8 mouse cellular contexts compared by ENCODE assay signal in the genomic region with DNA sequence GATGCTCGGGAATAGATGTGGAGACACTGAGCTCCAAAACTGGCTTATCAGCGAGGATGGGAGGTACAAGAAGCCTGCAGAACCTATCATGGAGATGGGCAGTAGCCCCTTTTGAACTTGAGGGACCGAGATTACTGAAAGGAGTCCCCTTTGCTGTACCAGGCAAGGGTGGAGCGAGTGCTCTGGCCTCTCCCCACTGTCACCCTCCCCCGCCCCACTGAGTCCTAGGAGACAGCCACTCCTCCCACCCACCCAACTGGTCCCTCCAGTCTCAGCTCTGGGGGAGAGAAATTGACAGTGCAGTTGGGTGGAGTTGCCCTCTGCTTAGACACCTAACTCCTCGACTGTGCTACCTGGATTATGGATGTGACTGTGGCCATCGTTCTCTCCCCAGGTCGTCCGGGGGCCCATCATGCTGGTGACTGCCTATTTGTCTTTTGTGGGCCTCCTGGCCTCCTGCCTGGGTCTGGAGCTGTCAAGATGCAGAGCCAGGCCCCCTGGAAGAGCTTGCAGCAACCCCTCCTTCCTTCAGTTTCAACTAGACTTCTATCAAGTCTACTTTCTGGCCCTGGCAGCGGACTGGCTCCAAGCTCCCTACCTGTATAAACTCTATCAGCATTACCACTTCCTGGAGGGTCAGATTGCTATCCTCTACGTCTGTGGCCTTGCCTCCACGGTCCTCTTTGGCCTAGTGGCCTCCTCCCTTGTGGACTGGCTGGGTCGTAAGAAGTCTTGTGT. TPM values are rescaled to one million over a fixed set of nuclear protein-coding genes. Genes with fewer than 3 reads are reported as not detected.
DNase-seq lines count a peak whose midpoint lies in the region; ATAC-seq and TF ChIP-seq lines count a peak whose summit lies in the region.

No protein-coding gene starts in this region.

- 28% methylated on average over 13 of the region's 13 CpGs for WGBS in heart, embryonic 11.5 days (ENCODE audit: insufficient replicate concordance)
- WGBS in limb, embryonic 11.5 days = 25% methylated on average over 13 of the region's 13 CpGs
- 32% methylated on average over 13 of the region's 13 CpGs for WGBS in neural tube, embryonic 14.5 days

- ATAC-seq in heart, embryonic 11.5 days (replicated peaks; ENCODE audit: insufficient number of reproducible peaks, low FRiP score, low TSS enrichment) = no peak; the same call in 1 of the 2 replicates
- 0 out of 2 replicates have a peak, but pooled peaks have one; percentile 7 for ATAC-seq in limb, embryonic 11.5 days (ENCODE audit: insufficient number of reproducible peaks, low FRiP score, low TSS enrichment, low read depth)
- ATAC-seq in neural tube, embryonic 14.5 days (ENCODE audit: low read depth) = peak; percentile 56; the same call in 1 of the 2 replicates

- no peaks in the 10 kb centered on the region for H3K9me3 ChIP-seq in heart, embryonic 11.5 days (replicated peaks; ENCODE audit: control insufficient read depth, low read length)
- no peaks in the 10 kb centered on the region for H3K9me3 ChIP-seq in ES-Bruce4 (replicated peaks; ENCODE audit: control insufficient read depth, insufficient read depth, low read length, poor library complexity, severe bottlenecking)
- no peaks in the 10 kb centered on the region for H3K9me3 ChIP-seq in limb, embryonic 11.5 days (ENCODE audit: control insufficient read depth, low read length)
- H3K9me3 ChIP-seq in neural tube, embryonic 14.5 days (ENCODE audit: control insufficient read depth, low read length) = no peaks in the 10 kb centered on the region

- no peak for TF ChIP-seq EP300 in ES-Bruce4 (IDR thresholded peaks at IDR 0.05; ENCODE audit: insufficient read depth, low read depth, low read length)

- peaks cover 11% of the 10 kb centered on the region for H3K4me1 ChIP-seq in heart, embryonic 11.5 days (ENCODE audit: control insufficient read depth, insufficient read depth, low read length)
- no peaks in the 10 kb centered on the region for H3K4me1 ChIP-seq in ES-Bruce4 (ENCODE audit: control insufficient read depth, insufficient read depth, low read length)
- H3K4me1 ChIP-seq in embryonic fibroblast, embryonic 13.5 days (ENCODE audit: control insufficient read depth, insufficient read depth, low read length) = no peaks in the 10 kb centered on the region
- peaks cover 7% of the 10 kb centered on the region for H3K4me1 ChIP-seq in limb, embryonic 11.5 days (ENCODE audit: control insufficient read depth, insufficient read depth, low read length)
- H3K4me1 ChIP-seq in neural tube, embryonic 14.5 days (ENCODE audit: control insufficient read depth, insufficient read depth, low read length) = peaks cover 9% of the 10 kb centered on the region

- no peak for TF ChIP-seq CTCF in ES-Bruce4 (IDR thresholded peaks at IDR 0.05; ENCODE audit: low read depth, low read length)
- no peak for TF ChIP-seq CTCF in embryonic fibroblast, embryonic 13.5 days (IDR thresholded peaks at IDR 0.05; ENCODE audit: borderline replicate concordance, insufficient read depth, low read length)

- H3K4me2 ChIP-seq in heart, embryonic 11.5 days = peak overlapping the region; percentile 97
- peak overlapping the region; percentile 73 for H3K4me2 ChIP-seq in limb, embryonic 11.5 days (ENCODE audit: low read depth, severe bottlenecking)
- peak overlapping the region; percentile 88 for H3K4me2 ChIP-seq in neural tube, embryonic 14.5 days (ENCODE audit: low read depth, low read length)

- TF ChIP-seq POLR2A in ES-Bruce4 (IDR thresholded peaks at IDR 0.05; ENCODE audit: insufficient read depth, low read length) = no peak
- TF ChIP-seq POLR2A in embryonic fibroblast, embryonic 13.5 days (IDR thresholded peaks at IDR 0.05; ENCODE audit: low read depth, low read length) = no peak; the same call in 1 of the 2 replicates

- H3K9ac ChIP-seq in heart, embryonic 11.5 days (ENCODE audit: low read depth, low read length) = peak overlapping the region; percentile 78
- H3K9ac ChIP-seq in ES-Bruce4 (ENCODE audit: low read depth, poor library complexity, severe bottlenecking) = peak overlapping the region; percentile 81
- H3K9ac ChIP-seq in limb, embryonic 11.5 days (ENCODE audit: low read length) = peak overlapping the region; percentile 78
- H3K9ac ChIP-seq in neural tube, embryonic 14.5 days (replicated peaks; ENCODE audit: low read depth, low read length) = peak overlapping the region; percentile 78

- intact Hi-C loops in heart, postnatal 25 days (cut with DNase I) = loop anchor here (1.0 to 2.0 kb wide), 2 partner anchors 33 to 41 kb away; no protein-coding TSS in a partner anchor
- intact Hi-C loops in left cerebral cortex, postnatal 36 days (cut with DNase I) = loop anchor here (2.0 to 5.0 kb wide), 2 partner anchors 33 to 37 kb away; no protein-coding TSS in a partner anchor

- H3K4me3 ChIP-seq in heart, embryonic 11.5 days (ENCODE audit: low read depth, low read length) = peak overlapping the region; percentile 91
- H3K4me3 ChIP-seq in ES-Bruce4 (ENCODE audit: low read depth, low read length) = peak overlapping the region; percentile 97
- peak overlapping the region; percentile 72 for H3K4me3 ChIP-seq in embryonic fibroblast, embryonic 13.5 days (ENCODE audit: insufficient read depth, low read length)
- peak overlapping the region; percentile 94 for H3K4me3 ChIP-seq in limb, embryonic 11.5 days (ENCODE audit: low read depth, low read length)
- H3K4me3 ChIP-seq in neural tube, embryonic 14.5 days (ENCODE audit: low read depth, low read length) = peak overlapping the region; percentile 73

- H3K27ac ChIP-seq in heart, embryonic 11.5 days (ENCODE audit: low read depth, low read length) = peak overlapping the region; percentile 88
- peak overlapping the region; percentile 37 for H3K27ac ChIP-seq in ES-Bruce4 (ENCODE audit: insufficient read depth, low read length)
- H3K27ac ChIP-seq in embryonic fibroblast, embryonic 13.5 days (ENCODE audit: insufficient read depth, low read length) = peak overlapping the region; percentile 72
- H3K27ac ChIP-seq in limb, embryonic 11.5 days (replicated peaks; ENCODE audit: low read depth, low read length) = peak overlapping the region; percentile 80; the same call in 1 of the 2 replicates
- H3K27ac ChIP-seq in neural tube, embryonic 14.5 days (ENCODE audit: low read depth, low read length) = peak overlapping the region; percentile 83

- H3K27me3 ChIP-seq in heart, embryonic 11.5 days (ENCODE audit: control insufficient read depth, insufficient read depth, low read length) = no peaks in the 10 kb centered on the region
- H3K27me3 ChIP-seq in ES-Bruce4 (ENCODE audit: control insufficient read depth, insufficient read depth, low read length, poor library complexity, severe bottlenecking) = no peaks in the 10 kb centered on the region
- H3K27me3 ChIP-seq in limb, embryonic 11.5 days (ENCODE audit: control insufficient read depth, insufficient read depth, low read length) = no peaks in the 10 kb centered on the region
- H3K27me3 ChIP-seq in neural tube, embryonic 14.5 days (ENCODE audit: control insufficient read depth, insufficient read depth, low read length) = no peaks in the 10 kb centered on the region

- no peak for DNase-seq in heart, postnatal 25 days (ENCODE audit: low spot score)
- no peak for DNase-seq in limb, embryonic 11.5 days (ENCODE audit: low spot score)
- DNase-seq in adrenal gland, postnatal 14 days = no peak
- DNase-seq in left cerebral cortex, postnatal 36 days (ENCODE audit: low spot score in 2 of 2) = no peak

- H3K36me3 ChIP-seq in heart, embryonic 11.5 days (ENCODE audit: control insufficient read depth, insufficient read depth, low read length) = peaks cover 3% of the 10 kb centered on the region; the same call in 1 of the 2 replicates
- peaks cover 18% of the 10 kb centered on the region for H3K36me3 ChIP-seq in ES-Bruce4 (ENCODE audit: control insufficient read depth, insufficient read depth, low read length, poor library complexity, severe bottlenecking)
- H3K36me3 ChIP-seq in limb, embryonic 11.5 days (ENCODE audit: control insufficient read depth, insufficient read depth, low read length) = peaks cover 13% of the 10 kb centered on the region
- H3K36me3 ChIP-seq in neural tube, embryonic 14.5 days (ENCODE audit: control insufficient read depth, insufficient read depth, low read length) = peaks cover 10% of the 10 kb centered on the region; the same call in 1 of the 2 replicates

RNA-seq across cellular contexts. Expression of gene Mfsd5, which starts 0.7 kb away (rescaled TPM):
- polyA plus RNA-seq in heart, embryonic 11.5 days (2014; fragmentation: Nextera tagmentation; extraction: Ambion mirVana) = 44.4 and 45.3 TPM in 2 replicates
- 10 to 100 TPM; 15.5 to 18.5 TPM for total RNA-seq in heart, postnatal 25 days (2021)
- polyA plus RNA-seq in ES-Bruce4 (2011; ENCODE audit: insufficient read depth, insufficient read length, low read depth, missing spikeins) = 23.2 and 28.0 TPM in 2 replicates
- polyA plus RNA-seq in embryonic fibroblast, embryonic 13.5 days (2011; ENCODE audit: insufficient read length, low read depth, missing spikeins) = 47.3 and 55.8 TPM in 2 replicates
- polyA plus RNA-seq in limb, embryonic 11.5 days (2014; fragmentation: Nextera tagmentation; extraction: Ambion mirVana) = 58.5 and 62.8 TPM in 2 replicates
- polyA plus RNA-seq in neural tube, embryonic 14.5 days (2014; fragmentation: Nextera tagmentation; extraction: Ambion mirVana) = 54.0 and 55.1 TPM in 2 replicates
- total RNA-seq in adrenal gland, postnatal 14 days (2021) = 29.9 and 34.3 TPM in 2 replicates
- 10 to 100 TPM; 40.9 to 43.9 TPM for total RNA-seq in left cerebral cortex, postnatal 36 days (2021)

RNA-seq across cellular contexts. Expression of gene Gm9918, which starts 9.6 kb away (rescaled TPM):
- 0.07 TPM in 1 of 2 replicates, not detected in the other for polyA plus RNA-seq in heart, embryonic 11.5 days (2014; fragmentation: Nextera tagmentation; extraction: Ambion mirVana)
- not detected for total RNA-seq in heart, postnatal 25 days (2021)
- polyA plus RNA-seq in ES-Bruce4 (2011; ENCODE audit: insufficient read depth, insufficient read length, low read depth, missing spikeins) = 0.81 and 1.1 TPM in 2 replicates
- polyA plus RNA-seq in embryonic fibroblast, embryonic 13.5 days (2011; ENCODE audit: insufficient read length, low read depth, missing spikeins) = 0.30 TPM in 1 of 2 replicates, not detected in the other
- 0.88 and 1.1 TPM in 2 replicates for polyA plus RNA-seq in limb, embryonic 11.5 days (2014; fragmentation: Nextera tagmentation; extraction: Ambion mirVana)
- polyA plus RNA-seq in neural tube, embryonic 14.5 days (2014; fragmentation: Nextera tagmentation; extraction: Ambion mirVana) = not detected in 2 replicates
- total RNA-seq in adrenal gland, postnatal 14 days (2021) = not detected in 2 replicates
- not detected for total RNA-seq in left cerebral cortex, postnatal 36 days (2021)

RNA-seq across cellular contexts. Expression of gene Espl1, which starts 16.1 kb away (rescaled TPM):
- polyA plus RNA-seq in heart, embryonic 11.5 days (2014; fragmentation: Nextera tagmentation; extraction: Ambion mirVana) = 20.0 and 23.8 TPM in 2 replicates
- total RNA-seq in heart, postnatal 25 days (2021) = 1 to 10 TPM in 1 of 2 experiments, under 1 TPM in 1; 0.65 to 1.9 TPM
- 68.7 and 71.7 TPM in 2 replicates for polyA plus RNA-seq in ES-Bruce4 (2011; ENCODE audit: insufficient read depth, insufficient read length, low read depth, missing spikeins)
- polyA plus RNA-seq in embryonic fibroblast, embryonic 13.5 days (2011; ENCODE audit: insufficient read length, low read depth, missing spikeins) = 14.5 and 20.1 TPM in 2 replicates
- 43.3 and 46.9 TPM in 2 replicates for polyA plus RNA-seq in limb, embryonic 11.5 days (2014; fragmentation: Nextera tagmentation; extraction: Ambion mirVana)
- polyA plus RNA-seq in neural tube, embryonic 14.5 days (2014; fragmentation: Nextera tagmentation; extraction: Ambion mirVana) = 3.4 and 4.4 TPM in 2 replicates
- 6.6 and 10.7 TPM in 2 replicates for total RNA-seq in adrenal gland, postnatal 14 days (2021)
- 1 to 10 TPM; 1.1 TPM for total RNA-seq in left cerebral cortex, postnatal 36 days (2021)

RNA-seq across cellular contexts. Expression of gene Rarg, which starts 22.6 kb away (rescaled TPM):
- polyA plus RNA-seq in heart, embryonic 11.5 days (2014; fragmentation: Nextera tagmentation; extraction: Ambion mirVana) = 11.2 and 13.4 TPM in 2 replicates
- 10 to 100 TPM; 17.0 to 20.8 TPM for total RNA-seq in heart, postnatal 25 days (2021)
- 38.6 and 42.7 TPM in 2 replicates for polyA plus RNA-seq in ES-Bruce4 (2011; ENCODE audit: insufficient read depth, insufficient read length, low read depth, missing spikeins)
- polyA plus RNA-seq in embryonic fibroblast, embryonic 13.5 days (2011; ENCODE audit: insufficient read length, low read depth, missing spikeins) = 70.6 and 91.2 TPM in 2 replicates
- polyA plus RNA-seq in limb, embryonic 11.5 days (2014; fragmentation: Nextera tagmentation; extraction: Ambion mirVana) = 118 and 119 TPM in 2 replicates
- 4.3 and 6.9 TPM in 2 replicates for polyA plus RNA-seq in neural tube, embryonic 14.5 days (2014; fragmentation: Nextera tagmentation; extraction: Ambion mirVana)
- total RNA-seq in adrenal gland, postnatal 14 days (2021) = 25.5 and 27.8 TPM in 2 replicates
- 10 to 100 TPM; 13.1 to 13.9 TPM for total RNA-seq in left cerebral cortex, postnatal 36 days (2021)

RNA-seq across cellular contexts. Expression of gene Pfdn5, which starts 46.0 kb away (rescaled TPM):
- 307 and 350 TPM in 2 replicates for polyA plus RNA-seq in heart, embryonic 11.5 days (2014; fragmentation: Nextera tagmentation; extraction: Ambion mirVana)
- 100 to 1,000 TPM; 284 to 288 TPM for total RNA-seq in heart, postnatal 25 days (2021)
- 233 and 309 TPM in 2 replicates for polyA plus RNA-seq in ES-Bruce4 (2011; ENCODE audit: insufficient read depth, insufficient read length, low read depth, missing spikeins)
- polyA plus RNA-seq in embryonic fibroblast, embryonic 13.5 days (2011; ENCODE audit: insufficient read length, low read depth, missing spikeins) = 239 and 257 TPM in 2 replicates
- polyA plus RNA-seq in limb, embryonic 11.5 days (2014; fragmentation: Nextera tagmentation; extraction: Ambion mirVana) = 463 and 490 TPM in 2 replicates
- polyA plus RNA-seq in neural tube, embryonic 14.5 days (2014; fragmentation: Nextera tagmentation; extraction: Ambion mirVana) = 546 and 560 TPM in 2 replicates
- total RNA-seq in adrenal gland, postnatal 14 days (2021) = 330 and 361 TPM in 2 replicates
- 100 to 1,000 TPM; 374 to 425 TPM for total RNA-seq in left cerebral cortex, postnatal 36 days (2021)

Comparison
In these comparisons a context has a peak if more than half of its experiments do, and no peak if none do; other contexts are left out.
1. H3K27ac ChIP-seq: peak in every context shown above with its lines; median percentile 88 in heart, embryonic 11.5 days; 83 in neural tube, embryonic 14.5 days; 80 in limb, embryonic 11.5 days; 72 in embryonic fibroblast, embryonic 13.5 days; 37 in ES-Bruce4.